Mouse (Mus musculus) urinary bladder, adult 18-20 months (tissue): Measurements from ENCODE around the gene Tcf19.
"Not testable (repeated sequence)": the region's sequence is repeated elsewhere in the genome, so short reads cannot be mapped to it uniquely, and the experiment has no call there.

Experiments used
- DNase-seq, 2 experiments: peaks; one replicate each; pipeline ENCODE4 v3.0.0; 2022; ENCODE audit warnings: low spot score in 2 of 2, mixed read lengths in 2 of 2

The Tcf19 gene

GRCm38 (mm10) chr17:35532901-35533300, 16.3 kb upstream of the Tcf19 start, which contains the start of gene Psors1c2:
Gene Psors1c2, plus strand, starts transcription at chr17:35533201.
- no peak for DNase-seq

- DNase-seq, result no peak
These were observed 15.7 kb upstream of the Tcf19 start for GRCm38 (mm10) chr17:35532360-35532759.

GRCm38 (mm10) chr17:35526644-35527043, 10.0 kb upstream of the Tcf19 start:
- no peak for DNase-seq

- no peak for DNase-seq
These were observed 7.7 kb upstream of the Tcf19 start for GRCm38 (mm10) chr17:35524354-35524753.

- DNase-seq, result no peak
These were observed 902 bp upstream of the Tcf19 start for GRCm38 (mm10) chr17:35517526-35517925.

GRCm38 (mm10) chr17:35515911-35516640, 548 bp downstream of the Tcf19 start:
- no peak for DNase-seq

- DNase-seq, result no peak
These were observed 1.9 kb downstream of the Tcf19 start for GRCm38 (mm10) chr17:35514756-35515155.

- DNase-seq, result peak; percentile 36 to 75
These were observed 2.7 kb downstream of the Tcf19 start for GRCm38 (mm10) chr17:35513886-35514285.

GRCm38 (mm10) chr17:35512916-35513626, 3.6 kb downstream of the Tcf19 start:
- no peak for DNase-seq

- no peak for DNase-seq
These were observed 7.3 kb downstream of the Tcf19 start for GRCm38 (mm10) chr17:35509284-35509683.

GRCm38 (mm10) chr17:35508279-35508678, 8.3 kb downstream of the Tcf19 start:
- DNase-seq, result not testable (repeated sequence)

- no peak for DNase-seq
These were observed 8.9 kb downstream of the Tcf19 start for GRCm38 (mm10) chr17:35507556-35508260.

- DNase-seq, result no peak
These were observed 9.7 kb downstream of the Tcf19 start for GRCm38 (mm10) chr17:35506881-35507280.

- no peak for DNase-seq
These were observed 10.8 kb downstream of the Tcf19 start, which contains the start of gene Pou5f1 for GRCm38 (mm10) chr17:35505776-35506175. Gene Pou5f1, plus strand, starts transcription at chr17:35506018.

- DNase-seq, result no peak
These were observed 11.8 kb downstream of the Tcf19 start for GRCm38 (mm10) chr17:35504628-35505481.

- no peak for DNase-seq
These were observed 12.8 kb downstream of the Tcf19 start for GRCm38 (mm10) chr17:35503849-35504248.

- no peak for DNase-seq
These were observed 13.9 kb downstream of the Tcf19 start for GRCm38 (mm10) chr17:35502762-35503161.

GRCm38 (mm10) chr17:35502226-35502625, 14.4 kb downstream of the Tcf19 start:
- DNase-seq, result no peak

- no peak for DNase-seq
These were observed 19.5 kb downstream of the Tcf19 start for GRCm38 (mm10) chr17:35497124-35497523.

GRCm38 (mm10) chr17:35490320-35490719, 26.3 kb downstream of the Tcf19 start:
- no peak for DNase-seq

GRCm38 (mm10) chr17:35488041-35488440, 28.6 kb downstream of the Tcf19 start:
- no peak for DNase-seq
